Mouse (Mus musculus): ENCODE measurements around the gene Ddx54. TPM values are rescaled to one million over a fixed set of nuclear protein-coding genes. Genes with fewer than 3 reads are reported as not detected.

Ddx54 gene
- polyA plus RNA-seq, 1 experiment = 20.4 TPM

GRCm38 (mm10) chr5:120649374-120649933, 36.9 kb downstream of the Ddx54 start:
- TF ChIP-seq CTCF (IDR thresholded peaks at IDR 0.05; ENCODE audit: low read depth, low read length) (no peak), POLR2A (IDR thresholded peaks at IDR 0.05; ENCODE audit: borderline replicate concordance, low read depth, low read length) (no peak)
- H3K4me3 ChIP-seq (ENCODE audit: insufficient read depth, low read length) = peak overlapping the region; percentile 60
- no peak overlapping the region for H3K27ac ChIP-seq (ENCODE audit: insufficient read depth, low read depth, low read length)
- H3K4me1 ChIP-seq (ENCODE audit: control insufficient read depth, insufficient read depth, low read length) = peaks cover 10% of the 10 kb centered on the region

GRCm38 (mm10) chr5:120649938-120650337, 37.4 kb downstream of the Ddx54 start:
- Histone ChIP-seq H3K4me3 (ENCODE audit: insufficient read depth, low read length) (no peak overlapping the region), H3K4me1 (ENCODE audit: control insufficient read depth, insufficient read depth, low read length) (peaks cover 10% of the 10 kb centered on the region), H3K27ac (ENCODE audit: insufficient read depth, low read depth, low read length) (no peak overlapping the region)
- TF ChIP-seq CTCF (IDR thresholded peaks at IDR 0.05; ENCODE audit: low read depth, low read length) = no peak
- TF ChIP-seq POLR2A (IDR thresholded peaks at IDR 0.05; ENCODE audit: borderline replicate concordance, low read depth, low read length) = no peak

- no peak overlapping the region for H3K27ac ChIP-seq (ENCODE audit: insufficient read depth, low read depth, low read length)
- TF ChIP-seq POLR2A (IDR thresholded peaks at IDR 0.05; ENCODE audit: borderline replicate concordance, low read depth, low read length) = no peak
- TF ChIP-seq CTCF (IDR thresholded peaks at IDR 0.05; ENCODE audit: low read depth, low read length) = no peak
- H3K4me1 ChIP-seq (ENCODE audit: control insufficient read depth, insufficient read depth, low read length) = peaks cover 8% of the 10 kb centered on the region
- H3K4me3 ChIP-seq (ENCODE audit: insufficient read depth, low read length) = no peak overlapping the region
These were observed 38.7 kb downstream of the Ddx54 start for GRCm38 (mm10) chr5:120651230-120651629.

GRCm38 (mm10) chr5:120652915-120653701, 40.6 kb downstream of the Ddx54 start:
- Histone ChIP-seq H3K27ac (ENCODE audit: insufficient read depth, low read depth, low read length) (no peak overlapping the region), H3K4me3 (ENCODE audit: insufficient read depth, low read length) (no peak overlapping the region), H3K4me1 (ENCODE audit: control insufficient read depth, insufficient read depth, low read length) (peaks cover 3% of the 10 kb centered on the region)
- TF ChIP-seq CTCF (IDR thresholded peaks at IDR 0.05; ENCODE audit: low read depth, low read length) = no peak
- no peak for TF ChIP-seq POLR2A (IDR thresholded peaks at IDR 0.05; ENCODE audit: borderline replicate concordance, low read depth, low read length)

- Histone ChIP-seq H3K4me3 (ENCODE audit: insufficient read depth, low read length) (no peak overlapping the region), H3K27ac (ENCODE audit: insufficient read depth, low read depth, low read length) (no peak overlapping the region), H3K4me1 (ENCODE audit: control insufficient read depth, insufficient read depth, low read length) (no peaks in the 10 kb centered on the region)
- no peak for TF ChIP-seq CTCF (IDR thresholded peaks at IDR 0.05; ENCODE audit: low read depth, low read length)
- TF ChIP-seq POLR2A (IDR thresholded peaks at IDR 0.05; ENCODE audit: borderline replicate concordance, low read depth, low read length) = no peak
These were observed 41.3 kb downstream of the Ddx54 start for GRCm38 (mm10) chr5:120653873-120654272.

- Histone ChIP-seq H3K4me1 (ENCODE audit: control insufficient read depth, insufficient read depth, low read length) (no peaks in the 10 kb centered on the region), H3K27ac (ENCODE audit: insufficient read depth, low read depth, low read length) (no peak overlapping the region), H3K4me3 (ENCODE audit: insufficient read depth, low read length) (no peak overlapping the region)
- TF ChIP-seq POLR2A (IDR thresholded peaks at IDR 0.05; ENCODE audit: borderline replicate concordance, low read depth, low read length) (no peak), CTCF (IDR thresholded peaks at IDR 0.05; ENCODE audit: low read depth, low read length) (no peak)
These were observed 43.8 kb downstream of the Ddx54 start for GRCm38 (mm10) chr5:120656281-120656751.

- TF ChIP-seq CTCF (IDR thresholded peaks at IDR 0.05; ENCODE audit: low read depth, low read length) (no peak), POLR2A (IDR thresholded peaks at IDR 0.05; ENCODE audit: borderline replicate concordance, low read depth, low read length) (no peak)
- Histone ChIP-seq H3K4me3 (ENCODE audit: insufficient read depth, low read length) (no peak overlapping the region), H3K27ac (ENCODE audit: insufficient read depth, low read depth, low read length) (no peak overlapping the region), H3K4me1 (ENCODE audit: control insufficient read depth, insufficient read depth, low read length) (no peaks in the 10 kb centered on the region)
These were observed 48.3 kb downstream of the Ddx54 start for GRCm38 (mm10) chr5:120660816-120661215.

GRCm38 (mm10) chr5:120664888-120665287, 52.3 kb downstream of the Ddx54 start:
- Histone ChIP-seq H3K27ac (ENCODE audit: insufficient read depth, low read depth, low read length) (no peak overlapping the region), H3K4me3 (ENCODE audit: insufficient read depth, low read length) (no peak overlapping the region), H3K4me1 (ENCODE audit: control insufficient read depth, insufficient read depth, low read length) (no peaks in the 10 kb centered on the region)
- TF ChIP-seq POLR2A (IDR thresholded peaks at IDR 0.05; ENCODE audit: borderline replicate concordance, low read depth, low read length) (no peak), CTCF (IDR thresholded peaks at IDR 0.05; ENCODE audit: low read depth, low read length) (no peak)

- Histone ChIP-seq H3K4me3 (ENCODE audit: insufficient read depth, low read length) (no peak overlapping the region), H3K4me1 (ENCODE audit: control insufficient read depth, insufficient read depth, low read length) (no peaks in the 10 kb centered on the region), H3K27ac (ENCODE audit: insufficient read depth, low read depth, low read length) (no peak overlapping the region)
- TF ChIP-seq POLR2A (IDR thresholded peaks at IDR 0.05; ENCODE audit: borderline replicate concordance, low read depth, low read length) (no peak), CTCF (IDR thresholded peaks at IDR 0.05; ENCODE audit: low read depth, low read length) (no peak)
These were observed 56.2 kb downstream of the Ddx54 start for GRCm38 (mm10) chr5:120668761-120669160.

GRCm38 (mm10) chr5:120670132-120670531, 57.6 kb downstream of the Ddx54 start:
- Histone ChIP-seq H3K4me3 (ENCODE audit: insufficient read depth, low read length) (no peak overlapping the region), H3K4me1 (ENCODE audit: control insufficient read depth, insufficient read depth, low read length) (no peaks in the 10 kb centered on the region), H3K27ac (ENCODE audit: insufficient read depth, low read depth, low read length) (no peak overlapping the region)
- TF ChIP-seq POLR2A (IDR thresholded peaks at IDR 0.05; ENCODE audit: borderline replicate concordance, low read depth, low read length) (no peak), CTCF (IDR thresholded peaks at IDR 0.05; ENCODE audit: low read depth, low read length) (no peak)
